Mouse (Mus musculus) E14TG2a.4 (cell line): ENCODE measurements around the gene Dusp5.

Experiments
- CTCF ChIP-seq: conservative IDR thresholded peaks from 2 replicates; pipeline ENCODE4 v1.5.1; 2014; ENCODE audit warnings: low read length
- NANOG ChIP-seq: IDR thresholded peaks from 2 replicates; pipeline ENCODE4 v1.6.1; 2014; ENCODE audit warnings: borderline replicate concordance, low read length, mixed read lengths
- POU5F1 ChIP-seq: IDR thresholded peaks from 2 replicates; pipeline ENCODE4 v1.6.1; 2014; ENCODE audit warnings: low read length, borderline replicate concordance

GRCm38 (mm10) chr19:53507497-53507896 lies 21.4 kb upstream of the Dusp5 start:
- TF ChIP-seq POU5F1 (no peak), CTCF (no peak), NANOG (no peak)
